Mouse (Mus musculus): ENCODE data around the gene Dlgap1.

- TF ChIP-seq CTCF (conservative IDR thresholded peaks at IDR 0.05; ENCODE audit: low read length), result no peak
- no peak for TF ChIP-seq NANOG (IDR thresholded peaks at IDR 0.05; ENCODE audit: borderline replicate concordance, low read length)
- no peak for TF ChIP-seq POU5F1 (IDR thresholded peaks at IDR 0.05; ENCODE audit: borderline replicate concordance, low read length)
These were observed 840.0 kb downstream of the Dlgap1 start for GRCm38 (mm10) chr17:70808837-70809236.
